Mouse (Mus musculus) myocyte (in vitro differentiated cells): ENCODE measurements at regions not wholly inside any gene's neighbourhood (a gene's known extent, or its start where the extent isn't known, plus 50 kb on each side); places are given as distances from the start of the nearest gene placed in this dataset.

Experiments
- H3K27me3 ChIP-seq: one replicate; pipeline ENCODE4 v1.6.1; 2011; ENCODE audit not compliant: control insufficient read depth, insufficient read depth, insufficient read length
- H3K36me3 ChIP-seq: one replicate; pipeline ENCODE4 v1.6.1; 2011; ENCODE audit not compliant: control insufficient read depth, insufficient read depth
- H3K4me2 ChIP-seq: one replicate; pipeline ENCODE4 v1.6.1; 2011; ENCODE audit warnings: low read depth, control low read depth
- H3K4me3 ChIP-seq: one replicate; pipeline ENCODE4 v1.5.1; 2011; ENCODE audit warnings: mild to moderate bottlenecking, control low read depth, moderate library complexity
- H3K79me2 ChIP-seq: one replicate; pipeline ENCODE4 v1.6.1; 2011; ENCODE audit not compliant: control insufficient read depth, insufficient read depth
- H3ac ChIP-seq: one replicate; pipeline ENCODE4 v1.6.1; 2011; ENCODE audit not compliant: control insufficient read depth, insufficient read length
- CEBPB ChIP-seq: IDR thresholded peaks from 2 replicates; pipeline ENCODE4 v1.6.1; 2011; ENCODE audit warnings: mild to moderate bottlenecking, moderate library complexity; ENCODE audit not compliant: poor library complexity, insufficient read depth, severe bottlenecking
- E2F4 ChIP-seq: IDR thresholded peaks from one replicate; pipeline ENCODE4 v1.6.1; 2011; ENCODE audit warnings: mild to moderate bottlenecking, control low read depth, moderate library complexity; ENCODE audit not compliant: insufficient read depth
- MAX ChIP-seq: IDR thresholded peaks from one replicate; pipeline ENCODE4 v1.6.1; 2011; ENCODE audit warnings: low read depth, mild to moderate bottlenecking, control low read depth
- MYOD1 ChIP-seq, 3 experiments: IDR thresholded peaks; one replicate each; pipeline ENCODE4 v1.6.1; 2011; ENCODE audit warnings: control low read depth in 2 of 3, low read depth in 2 of 3, mild to moderate bottlenecking in 2 of 3, moderate library complexity in 1 of 3; ENCODE audit not compliant: insufficient read length in 2 of 3, control insufficient read depth in 1 of 3
- MYOG ChIP-seq, 3 experiments: IDR thresholded peaks; one replicate each; pipeline ENCODE4 v1.6.1; 2011; ENCODE audit warnings: control low read depth in 2 of 3, low read depth in 2 of 3, mild to moderate bottlenecking in 2 of 3; ENCODE audit not compliant: insufficient read length in 2 of 3, control insufficient read depth in 1 of 3, insufficient read depth in 1 of 3
- POLR2A ChIP-seq: IDR thresholded peaks from one replicate; pipeline ENCODE4 v1.6.1; 2011; ENCODE audit warnings: low read depth, mild to moderate bottlenecking, control low read depth, moderate library complexity; ENCODE audit not compliant: insufficient read length
- POLR2AphosphoS2 ChIP-seq: IDR thresholded peaks from one replicate; pipeline ENCODE4 v1.6.1; 2011; ENCODE audit warnings: low read depth, control low read depth; ENCODE audit not compliant: insufficient read length
- REST ChIP-seq: IDR thresholded peaks from one replicate; pipeline ENCODE4 v1.6.1; 2011; ENCODE audit warnings: mild to moderate bottlenecking, control low read depth, moderate library complexity; ENCODE audit not compliant: insufficient read depth, insufficient read length
- SRF ChIP-seq: IDR thresholded peaks from one replicate; pipeline ENCODE4 v1.6.1; 2011; ENCODE audit warnings: low read depth; ENCODE audit not compliant: control insufficient read depth, insufficient read length
- TCF12 ChIP-seq: IDR thresholded peaks from one replicate; pipeline ENCODE4 v1.6.1; 2011; ENCODE audit warnings: mild to moderate bottlenecking, control low read depth; ENCODE audit not compliant: poor library complexity, insufficient read depth, severe bottlenecking
- TCF3 ChIP-seq: IDR thresholded peaks from one replicate; pipeline ENCODE4 v1.6.1; 2011; ENCODE audit warnings: low read depth, control low read depth; ENCODE audit not compliant: insufficient read length
- USF1 ChIP-seq: IDR thresholded peaks from one replicate; pipeline ENCODE4 v1.6.1; 2011; ENCODE audit warnings: low read depth, mild to moderate bottlenecking, control low read depth, moderate library complexity

- no peaks in the 10 kb centered on the region for H3K79me2 ChIP-seq
Measured at GRCm38 (mm10) chr11:42815753-42816152, 219.8 kb upstream of the Gm9972 start.

DNA sequence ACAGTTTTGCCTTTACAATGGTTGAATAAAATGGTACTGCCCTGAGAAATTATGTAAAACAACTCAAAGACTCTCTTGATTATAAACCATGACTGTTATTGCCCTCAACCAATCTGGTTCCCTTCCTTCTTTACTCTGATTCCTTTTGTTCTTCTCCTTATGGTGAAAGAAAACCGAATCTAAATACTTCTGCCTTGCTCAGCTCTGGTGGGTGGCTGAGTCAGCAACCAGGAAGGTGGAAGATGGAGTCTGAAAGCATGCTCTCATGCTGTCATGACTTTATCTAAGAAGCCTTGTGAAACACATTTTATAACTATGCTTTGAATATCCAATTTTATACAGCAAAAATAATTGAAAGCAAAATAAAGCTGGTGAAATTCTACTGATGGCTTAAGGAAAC is 212.7 kb upstream of the Gm9972 start:
- Histone ChIP-seq H3K4me3 (no peak overlapping the region), H3K36me3 (no peaks in the 10 kb centered on the region), H3K27me3 (no peaks in the 10 kb centered on the region), H3K4me2 (no peak overlapping the region), H3ac (no peak overlapping the region), H3K79me2 (no peaks in the 10 kb centered on the region)
- TF ChIP-seq POLR2A (no peak), SRF (no peak), E2F4 (no peak), USF1 (no peak), POLR2AphosphoS2 (no peak), TCF3 (no peak), MAX (no peak), TCF12 (no peak), REST (no peak), MYOG (IDR thresholded peaks at IDR 0.05; ENCODE audit: control insufficient read depth in 1 of 3, insufficient read depth in 1 of 3, insufficient read length in 2 of 3, low read depth in 2 of 3) (no peak), CEBPB (no peak), MYOD1 (IDR thresholded peaks at IDR 0.05; ENCODE audit: control insufficient read depth in 1 of 3, insufficient read length in 2 of 3, low read depth in 2 of 3) (no peak)

More at GRCm38 (mm10) chr11:42815753-42816152, 219.8 kb upstream of the Gm9972 start:
- Histone ChIP-seq H3K36me3 (no peaks in the 10 kb centered on the region), H3ac (no peak overlapping the region), H3K4me3 (no peak overlapping the region), H3K27me3 (no peaks in the 10 kb centered on the region), H3K4me2 (no peak overlapping the region)
- TF ChIP-seq SRF, result no peak
- TF ChIP-seq MYOD1 (IDR thresholded peaks at IDR 0.05; ENCODE audit: control insufficient read depth in 1 of 3, insufficient read length in 2 of 3, low read depth in 2 of 3), result no peak
- TF ChIP-seq MYOG (IDR thresholded peaks at IDR 0.05; ENCODE audit: control insufficient read depth in 1 of 3, insufficient read depth in 1 of 3, insufficient read length in 2 of 3, low read depth in 2 of 3), result no peak
- TF ChIP-seq E2F4, result no peak
- TF ChIP-seq TCF3, result no peak
- no peak for TF ChIP-seq USF1
- no peak for TF ChIP-seq MAX
- no peak for TF ChIP-seq TCF12
- no peak for TF ChIP-seq CEBPB
- TF ChIP-seq POLR2A, result no peak
- TF ChIP-seq REST, result no peak
- no peak for TF ChIP-seq POLR2AphosphoS2

- Histone ChIP-seq H3K27me3 (no peaks in the 10 kb centered on the region), H3K4me2 (no peak overlapping the region), H3ac (no peak overlapping the region), H3K4me3 (no peak overlapping the region), H3K79me2 (no peaks in the 10 kb centered on the region), H3K36me3 (no peaks in the 10 kb centered on the region)
- TF ChIP-seq TCF12 (no peak), CEBPB (no peak), POLR2AphosphoS2 (no peak), TCF3 (no peak), MAX (no peak), MYOG (IDR thresholded peaks at IDR 0.05; ENCODE audit: control insufficient read depth in 1 of 3, insufficient read depth in 1 of 3, insufficient read length in 2 of 3, low read depth in 2 of 3) (no peak), SRF (no peak), MYOD1 (IDR thresholded peaks at IDR 0.05; ENCODE audit: control insufficient read depth in 1 of 3, insufficient read length in 2 of 3, low read depth in 2 of 3) (no peak), POLR2A (no peak), E2F4 (no peak), REST (no peak), USF1 (no peak)
Measured at GRCm38 (mm10) chr11:42845795-42846194, 189.8 kb upstream of the Gm9972 start.

- no peak for TF ChIP-seq REST
- no peak for TF ChIP-seq SRF
- TF ChIP-seq POLR2A, result no peak
- no peak for TF ChIP-seq MYOG (IDR thresholded peaks at IDR 0.05; ENCODE audit: control insufficient read depth in 1 of 3, insufficient read depth in 1 of 3, insufficient read length in 2 of 3, low read depth in 2 of 3)
- no peak for TF ChIP-seq CEBPB
- TF ChIP-seq USF1, result no peak
- TF ChIP-seq MAX, result no peak
- H3K36me3 ChIP-seq, result no peaks in the 10 kb centered on the region
- H3K79me2 ChIP-seq, result no peaks in the 10 kb centered on the region
- no peaks in the 10 kb centered on the region for H3K27me3 ChIP-seq
- H3ac ChIP-seq, result no peak overlapping the region
- no peak overlapping the region for H3K4me2 ChIP-seq
- no peak overlapping the region for H3K4me3 ChIP-seq
Measured at GRCm38 (mm10) chr11:42854411-42854810, 181.1 kb upstream of the Gm9972 start.

- Histone ChIP-seq H3K4me2 (no peak overlapping the region), H3K4me3 (no peak overlapping the region), H3K79me2 (no peaks in the 10 kb centered on the region), H3K36me3 (no peaks in the 10 kb centered on the region), H3ac (no peak overlapping the region), H3K27me3 (no peaks in the 10 kb centered on the region)
- no peak for TF ChIP-seq MYOG (IDR thresholded peaks at IDR 0.05; ENCODE audit: control insufficient read depth in 1 of 3, insufficient read depth in 1 of 3, insufficient read length in 2 of 3, low read depth in 2 of 3)
- TF ChIP-seq REST, result no peak
- TF ChIP-seq POLR2AphosphoS2, result no peak
- no peak for TF ChIP-seq USF1
- no peak for TF ChIP-seq CEBPB
- no peak for TF ChIP-seq E2F4
- no peak for TF ChIP-seq MAX
- no peak for TF ChIP-seq TCF12
- TF ChIP-seq POLR2A, result no peak
- TF ChIP-seq SRF, result no peak
- no peak for TF ChIP-seq MYOD1 (IDR thresholded peaks at IDR 0.05; ENCODE audit: control insufficient read depth in 1 of 3, insufficient read length in 2 of 3, low read depth in 2 of 3)
- TF ChIP-seq TCF3, result no peak
Measured at GRCm38 (mm10) chr11:42857687-42858086, 177.9 kb upstream of the Gm9972 start.
